Mouse (Mus musculus): ENCODE data around the gene Cttn. TPM values are rescaled to one million over a fixed set of nuclear protein-coding genes. Genes with fewer than 3 reads are reported as not detected.

The Cttn gene
- polyA plus RNA-seq, 1 experiment = 177 TPM

GRCm38 (mm10) chr7:144492931-144493330, 22.1 kb upstream of the Cttn start:
- Histone ChIP-seq H3K36me3 (ENCODE audit: control insufficient read depth, insufficient read depth) (peaks cover 24% of the 10 kb centered on the region), H3K79me2 (ENCODE audit: control insufficient read depth, insufficient read depth) (no peaks in the 10 kb centered on the region), H3ac (ENCODE audit: control insufficient read depth, insufficient read length, low read depth) (no peak overlapping the region), H3K4me3 (ENCODE audit: insufficient read depth, poor library complexity, severe bottlenecking) (no peak overlapping the region), H3K27me3 (ENCODE audit: control insufficient read depth, insufficient read depth, insufficient read length) (no peaks in the 10 kb centered on the region), H3K79me3 (ENCODE audit: low read depth) (no peaks in the 10 kb centered on the region)
- TF ChIP-seq MYOD1 (IDR thresholded peaks at IDR 0.05; ENCODE audit: control insufficient read depth, insufficient read length, low read depth) (no peak), FOSL1 (IDR thresholded peaks at IDR 0.05; ENCODE audit: insufficient read depth, low read length, poor library complexity, severe bottlenecking) (no peak), USF1 (IDR thresholded peaks at IDR 0.05; ENCODE audit: low read depth) (no peak), MAX (IDR thresholded peaks at IDR 0.05) (no peak), CEBPB (IDR thresholded peaks at IDR 0.05; ENCODE audit: low read depth) (no peak), CTCF (IDR thresholded peaks at IDR 0.05; ENCODE audit: control insufficient read depth, insufficient read depth, insufficient read length) (no peak), MYOG (IDR thresholded peaks at IDR 0.05; ENCODE audit: control insufficient read depth, extremely low read depth, insufficient read length) (no peak)

- TF ChIP-seq CEBPB (IDR thresholded peaks at IDR 0.05; ENCODE audit: low read depth) (no peak), MAX (IDR thresholded peaks at IDR 0.05) (no peak), CTCF (IDR thresholded peaks at IDR 0.05; ENCODE audit: control insufficient read depth, insufficient read depth, insufficient read length) (no peak), FOSL1 (IDR thresholded peaks at IDR 0.05; ENCODE audit: insufficient read depth, low read length, poor library complexity, severe bottlenecking) (no peak), MYOG (IDR thresholded peaks at IDR 0.05; ENCODE audit: control insufficient read depth, extremely low read depth, insufficient read length) (no peak), USF1 (IDR thresholded peaks at IDR 0.05; ENCODE audit: low read depth) (no peak), MYOD1 (IDR thresholded peaks at IDR 0.05; ENCODE audit: control insufficient read depth, insufficient read length, low read depth) (no peak)
- no peak overlapping the region for H3ac ChIP-seq (ENCODE audit: control insufficient read depth, insufficient read length, low read depth)
- peaks cover 30% of the 10 kb centered on the region for H3K36me3 ChIP-seq (ENCODE audit: control insufficient read depth, insufficient read depth)
- H3K79me2 ChIP-seq (ENCODE audit: control insufficient read depth, insufficient read depth) = no peaks in the 10 kb centered on the region
- no peak overlapping the region for H3K4me3 ChIP-seq (ENCODE audit: insufficient read depth, poor library complexity, severe bottlenecking)
- H3K79me3 ChIP-seq (ENCODE audit: low read depth) = no peaks in the 10 kb centered on the region
- H3K27me3 ChIP-seq (ENCODE audit: control insufficient read depth, insufficient read depth, insufficient read length) = no peaks in the 10 kb centered on the region
Measured at GRCm38 (mm10) chr7:144490201-144490873, 19.5 kb upstream of the Cttn start.

- Histone ChIP-seq H3K4me3 (ENCODE audit: insufficient read depth, poor library complexity, severe bottlenecking) (no peak overlapping the region), H3K79me3 (ENCODE audit: low read depth) (no peaks in the 10 kb centered on the region), H3K27me3 (ENCODE audit: control insufficient read depth, insufficient read depth, insufficient read length) (no peaks in the 10 kb centered on the region), H3K79me2 (ENCODE audit: control insufficient read depth, insufficient read depth) (no peaks in the 10 kb centered on the region), H3ac (ENCODE audit: control insufficient read depth, insufficient read length, low read depth) (no peak overlapping the region), H3K36me3 (ENCODE audit: control insufficient read depth, insufficient read depth) (peaks cover 37% of the 10 kb centered on the region)
- no peak for TF ChIP-seq CTCF (IDR thresholded peaks at IDR 0.05; ENCODE audit: control insufficient read depth, insufficient read depth, insufficient read length)
- TF ChIP-seq MYOD1 (IDR thresholded peaks at IDR 0.05; ENCODE audit: control insufficient read depth, insufficient read length, low read depth) = no peak
- TF ChIP-seq MYOG (IDR thresholded peaks at IDR 0.05; ENCODE audit: control insufficient read depth, extremely low read depth, insufficient read length) = no peak
- TF ChIP-seq FOSL1 (IDR thresholded peaks at IDR 0.05; ENCODE audit: insufficient read depth, low read length, poor library complexity, severe bottlenecking) = no peak
- no peak for TF ChIP-seq CEBPB (IDR thresholded peaks at IDR 0.05; ENCODE audit: low read depth)
- no peak for TF ChIP-seq MAX (IDR thresholded peaks at IDR 0.05)
- TF ChIP-seq USF1 (IDR thresholded peaks at IDR 0.05; ENCODE audit: low read depth) = no peak
Measured at GRCm38 (mm10) chr7:144489067-144489774, 18.4 kb upstream of the Cttn start.

- Histone ChIP-seq H3K79me2 (ENCODE audit: control insufficient read depth, insufficient read depth) (no peaks in the 10 kb centered on the region), H3K4me3 (ENCODE audit: insufficient read depth, poor library complexity, severe bottlenecking) (no peak overlapping the region), H3ac (ENCODE audit: control insufficient read depth, insufficient read length, low read depth) (no peak overlapping the region), H3K36me3 (ENCODE audit: control insufficient read depth, insufficient read depth) (peaks cover 28% of the 10 kb centered on the region), H3K79me3 (ENCODE audit: low read depth) (no peaks in the 10 kb centered on the region), H3K27me3 (ENCODE audit: control insufficient read depth, insufficient read depth, insufficient read length) (no peaks in the 10 kb centered on the region)
- TF ChIP-seq MAX (IDR thresholded peaks at IDR 0.05) (no peak), CEBPB (IDR thresholded peaks at IDR 0.05; ENCODE audit: low read depth) (no peak), CTCF (IDR thresholded peaks at IDR 0.05; ENCODE audit: control insufficient read depth, insufficient read depth, insufficient read length) (no peak), MYOG (IDR thresholded peaks at IDR 0.05; ENCODE audit: control insufficient read depth, extremely low read depth, insufficient read length) (no peak), USF1 (IDR thresholded peaks at IDR 0.05; ENCODE audit: low read depth) (no peak), FOSL1 (IDR thresholded peaks at IDR 0.05; ENCODE audit: insufficient read depth, low read length, poor library complexity, severe bottlenecking) (no peak), MYOD1 (IDR thresholded peaks at IDR 0.05; ENCODE audit: control insufficient read depth, insufficient read length, low read depth) (no peak)
Measured at GRCm38 (mm10) chr7:144480314-144480713, 9.5 kb upstream of the Cttn start.

DNA sequence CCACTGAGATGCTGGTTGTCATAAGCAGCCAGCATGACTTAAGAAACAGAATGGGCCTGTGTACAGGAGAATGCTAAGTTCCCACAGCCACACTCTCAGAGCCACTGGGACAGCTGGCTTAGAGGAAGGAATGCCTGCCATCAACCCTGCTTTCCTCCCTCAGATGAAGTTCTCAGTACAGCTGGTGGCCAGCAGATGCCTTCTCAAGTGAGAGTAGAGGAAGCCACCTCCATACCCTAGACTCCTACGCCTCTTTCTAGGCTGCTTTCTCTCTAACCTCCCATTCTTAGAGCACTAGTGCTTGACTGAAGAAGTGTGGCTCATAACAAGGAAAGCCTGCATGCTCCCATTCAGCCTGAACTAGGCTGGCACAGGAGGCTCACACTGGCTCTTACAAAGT, 8.8 kb upstream of the Cttn start:
- Histone ChIP-seq H3K79me2 (ENCODE audit: control insufficient read depth, insufficient read depth) (no peaks in the 10 kb centered on the region), H3K36me3 (ENCODE audit: control insufficient read depth, insufficient read depth) (peaks cover 21% of the 10 kb centered on the region)

More for the DNA sequence above, 8.8 kb upstream of the Cttn start:
- Histone ChIP-seq H3K79me3 (ENCODE audit: low read depth) (no peaks in the 10 kb centered on the region), H3ac (ENCODE audit: control insufficient read depth, insufficient read length, low read depth) (no peak overlapping the region), H3K4me3 (ENCODE audit: insufficient read depth, poor library complexity, severe bottlenecking) (no peak overlapping the region), H3K27me3 (ENCODE audit: control insufficient read depth, insufficient read depth, insufficient read length) (no peaks in the 10 kb centered on the region)
- TF ChIP-seq MYOD1 (IDR thresholded peaks at IDR 0.05; ENCODE audit: control insufficient read depth, insufficient read length, low read depth) (no peak), FOSL1 (IDR thresholded peaks at IDR 0.05; ENCODE audit: insufficient read depth, low read length, poor library complexity, severe bottlenecking) (no peak), USF1 (IDR thresholded peaks at IDR 0.05; ENCODE audit: low read depth) (no peak), CTCF (IDR thresholded peaks at IDR 0.05; ENCODE audit: control insufficient read depth, insufficient read depth, insufficient read length) (no peak), MAX (IDR thresholded peaks at IDR 0.05) (no peak)

Data from C2C12 (cell line).